Mouse (Mus musculus): ENCODE data around the gene Sh3bgrl. TPM values are rescaled to one million over a fixed set of nuclear protein-coding genes. Genes with fewer than 3 reads are reported as not detected.
A peak's percentile ranks its signal among the peaks of the same experiment; 100 is the strongest.

Sh3bgrl gene
- total RNA-seq, 2 experiments from 2014 or later: 55.3 to 58.2 TPM

- no peak for DNase-seq
These were observed 37.3 kb downstream of the Sh3bgrl start for GRCm38 (mm10) chrX:109132463-109132862.

- no peak for DNase-seq
These were observed 38.3 kb downstream of the Sh3bgrl start for GRCm38 (mm10) chrX:109133500-109133899.

GRCm38 (mm10) chrX:109136306-109136705 is 41.1 kb downstream of the Sh3bgrl start:
- no peak for DNase-seq

- no peak for DNase-seq
These were observed 41.7 kb downstream of the Sh3bgrl start for GRCm38 (mm10) chrX:109136820-109137219.

- no peak for DNase-seq
These were observed 42.1 kb downstream of the Sh3bgrl start for GRCm38 (mm10) chrX:109137295-109137694.

- no peak for DNase-seq
These were observed 46.2 kb downstream of the Sh3bgrl start for GRCm38 (mm10) chrX:109141337-109141870.

GRCm38 (mm10) chrX:109142281-109142680 is 47.1 kb downstream of the Sh3bgrl start:
- DNase-seq: no peak

GRCm38 (mm10) chrX:109145779-109146178 is 50.6 kb downstream of the Sh3bgrl start:
- no peak for DNase-seq

- no peak for DNase-seq
These were observed 51.9 kb downstream of the Sh3bgrl start for GRCm38 (mm10) chrX:109147108-109147507.

GRCm38 (mm10) chrX:109151228-109151627 is 56.1 kb downstream of the Sh3bgrl start:
- no peak for DNase-seq

GRCm38 (mm10) chrX:109160326-109160725 is 65.2 kb downstream of the Sh3bgrl start:
- no peak for DNase-seq

- DNase-seq: no peak
These were observed 65.7 kb downstream of the Sh3bgrl start for GRCm38 (mm10) chrX:109160901-109161300.

GRCm38 (mm10) chrX:109175038-109175437 is 79.9 kb downstream of the Sh3bgrl start:
- peak; percentile 20 for DNase-seq

GRCm38 (mm10) chrX:109175470-109175869 is 80.3 kb downstream of the Sh3bgrl start:
- DNase-seq: no peak

- no peak for DNase-seq
These were observed 89.7 kb downstream of the Sh3bgrl start for GRCm38 (mm10) chrX:109184706-109185478.

GRCm38 (mm10) chrX:109189607-109190006 is 94.4 kb downstream of the Sh3bgrl start:
- no peak for DNase-seq

GRCm38 (mm10) chrX:109190969-109191368 is 95.8 kb downstream of the Sh3bgrl start:
- peak; percentile 14 for DNase-seq

- DNase-seq: peak; percentile 5
These were observed 96.3 kb downstream of the Sh3bgrl start for GRCm38 (mm10) chrX:109191436-109191835.

GRCm38 (mm10) chrX:109196468-109196867 is 101.3 kb downstream of the Sh3bgrl start, which contains the start of gene Gm6377:
Gm6377 (plus strand) TSS chrX:109196756.
- no peak for DNase-seq

GRCm38 (mm10) chrX:109207843-109208242 is 112.7 kb downstream of the Sh3bgrl start:
- no peak for DNase-seq

- no peak for DNase-seq
These were observed 133.6 kb downstream of the Sh3bgrl start for GRCm38 (mm10) chrX:109228720-109229119.

GRCm38 (mm10) chrX:109235383-109236036 is 140.3 kb downstream of the Sh3bgrl start:
- DNase-seq: no peak

GRCm38 (mm10) chrX:109238163-109238562 is 143.0 kb downstream of the Sh3bgrl start:
- no peak for DNase-seq
